Mouse (Mus musculus): ENCODE measurements around the gene Carmil2. TPM values are rescaled to one million over a fixed set of nuclear protein-coding genes. Genes with fewer than 3 reads are reported as not detected.

Gene Carmil2
- total and polyA plus RNA-seq, 3 experiments: 9.5 to 62.7 TPM; not detected in 1

DNA sequence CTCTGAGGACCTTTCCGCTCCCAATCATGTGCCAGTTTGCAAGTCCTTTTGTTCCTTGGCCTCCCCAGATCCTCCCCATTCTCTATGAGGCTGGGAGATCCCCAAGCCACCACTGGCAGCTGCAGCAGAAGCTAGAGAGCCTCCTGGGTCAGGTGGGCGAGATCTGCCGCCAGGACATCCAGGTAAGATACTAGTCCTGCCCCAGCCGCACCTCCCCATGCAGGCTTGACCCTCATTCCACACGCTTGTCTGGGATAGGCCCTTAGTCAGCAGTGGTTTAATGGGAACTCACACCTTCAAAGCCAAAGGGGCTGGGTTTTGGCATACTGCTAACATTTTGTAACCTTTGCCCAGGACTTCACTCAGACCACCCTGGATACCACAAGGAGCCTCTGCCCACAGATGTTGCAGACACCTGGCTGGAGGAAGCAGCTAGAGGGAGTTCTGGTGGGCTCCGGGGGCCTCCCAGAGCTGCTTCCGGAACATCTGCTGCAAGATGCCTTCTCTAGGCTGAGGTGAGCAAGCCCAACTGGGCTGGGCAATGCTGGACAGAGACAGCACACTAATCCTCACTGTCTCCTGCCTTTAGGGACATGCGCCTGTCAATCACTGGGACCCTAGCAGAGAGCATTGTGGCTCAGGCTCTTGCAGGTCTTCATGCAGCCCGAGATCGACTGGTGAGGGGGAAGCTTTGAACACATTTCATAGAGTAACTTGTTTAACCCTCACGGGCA is 6.5 kb downstream of the Carmil2 start:
- Histone ChIP-seq H3K9me3 (replicated peaks; ENCODE audit: insufficient read depth, low read length) (no peaks in the 10 kb centered on the region), H3K79me2 (ENCODE audit: control insufficient read depth, insufficient read depth, low read length, poor library complexity) (no peaks in the 10 kb centered on the region), H3K9ac (ENCODE audit: control insufficient read depth, low read depth, low read length, poor library complexity, severe bottlenecking) (no peak overlapping the region), H3K4me1 (ENCODE audit: control insufficient read depth in 1 of 2, insufficient read depth in 2 of 2, low read length in 2 of 2) (no peaks in the 10 kb centered on the region), H3K4me3 (ENCODE audit: control insufficient read depth in 1 of 2, insufficient read depth in 1 of 2, low read depth in 2 of 2, low read length in 2 of 2) (no peak overlapping the region), H3K27ac (ENCODE audit: control insufficient read depth, low read depth, low read length) (no peak overlapping the region), H3K27me3 (ENCODE audit: control insufficient read depth in 1 of 2, insufficient read depth in 2 of 2, low read length in 2 of 2) (no peaks in the 10 kb centered on the region), H3K36me3 (ENCODE audit: control insufficient read depth in 1 of 2, insufficient read depth in 2 of 2, low read length in 2 of 2) (no peaks in the 10 kb centered on the region; a peak in 1 of 4 replicates)
- TF ChIP-seq SIN3A (IDR thresholded peaks at IDR 0.05; ENCODE audit: low read length) (no peak), HCFC1 (IDR thresholded peaks at IDR 0.05; ENCODE audit: low read depth, low read length) (no peak), NRF1 (IDR thresholded peaks at IDR 0.05; ENCODE audit: insufficient read depth, low read depth, low read length, poor library complexity, severe bottlenecking) (no peak), TCF12 (IDR thresholded peaks at IDR 0.05; ENCODE audit: low read depth, low read length) (no peak), KAT2A (conservative IDR thresholded peaks at IDR 0.05; ENCODE audit: low read depth, low read length) (no peak), CTCF (IDR thresholded peaks at IDR 0.05 in 2 of 3, conservative IDR thresholded peaks at IDR 0.05 in 1 of 3; ENCODE audit: control insufficient read depth in 1 of 3, insufficient read depth in 1 of 3, low read depth in 2 of 3, low read length in 3 of 3, poor library complexity in 1 of 3, severe bottlenecking in 1 of 3) (no peak), ZNF384 (IDR thresholded peaks at IDR 0.05; ENCODE audit: low read depth, low read length) (no peak), USF2 (IDR thresholded peaks at IDR 0.05; ENCODE audit: borderline replicate concordance in 1 of 2, insufficient read depth in 1 of 2, low read depth in 1 of 2, low read length in 2 of 2) (no peak), E2F4 (IDR thresholded peaks at IDR 0.05; ENCODE audit: borderline replicate concordance, low read depth, low read length) (no peak), RCOR1 (IDR thresholded peaks at IDR 0.05; ENCODE audit: low read depth, low read length) (no peak), UBTF (IDR thresholded peaks at IDR 0.05; ENCODE audit: borderline replicate concordance, insufficient read depth, low read depth, low read length) (no peak)
- no peak for DNase-seq (ENCODE audit: low read depth, low spot score)

DNA sequence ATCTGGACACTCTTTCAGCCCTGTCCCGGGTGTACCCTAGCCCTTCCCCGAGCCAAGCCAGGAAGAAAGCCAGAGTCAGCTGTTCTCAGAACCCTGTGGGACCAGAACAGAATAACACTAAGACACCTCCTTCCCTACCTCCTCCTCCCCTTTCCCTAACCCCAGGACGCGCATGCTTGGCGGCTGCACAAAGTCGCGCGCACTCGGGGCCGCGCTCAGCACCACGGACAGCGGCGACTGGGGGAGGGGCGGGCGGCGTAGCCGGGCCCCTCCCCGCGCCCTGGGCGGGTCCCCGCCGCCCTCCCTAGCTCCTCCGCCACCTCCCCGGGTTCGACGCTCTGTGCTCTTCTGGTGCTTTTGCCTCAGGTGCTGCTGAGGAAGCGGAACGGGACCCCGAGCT is 7.6 kb downstream of the Carmil2 start:
- Histone ChIP-seq H3K27me3 (ENCODE audit: control insufficient read depth in 1 of 2, insufficient read depth in 2 of 2, low read length in 2 of 2) (no peaks in the 10 kb centered on the region), H3K9ac (ENCODE audit: control insufficient read depth, low read depth, low read length, poor library complexity, severe bottlenecking) (no peak overlapping the region), H3K79me2 (ENCODE audit: control insufficient read depth, insufficient read depth, low read length, poor library complexity) (no peaks in the 10 kb centered on the region), H3K4me3 (ENCODE audit: control insufficient read depth in 1 of 2, insufficient read depth in 1 of 2, low read depth in 2 of 2, low read length in 2 of 2) (no peak overlapping the region), H3K4me1 (ENCODE audit: control insufficient read depth in 1 of 2, insufficient read depth in 2 of 2, low read length in 2 of 2) (no peaks in the 10 kb centered on the region), H3K27ac (ENCODE audit: control insufficient read depth, low read depth, low read length) (no peak overlapping the region), H3K9me3 (replicated peaks; ENCODE audit: insufficient read depth, low read length) (no peaks in the 10 kb centered on the region), H3K36me3 (ENCODE audit: control insufficient read depth in 1 of 2, insufficient read depth in 2 of 2, low read length in 2 of 2) (no peaks in the 10 kb centered on the region; a peak in 1 of 4 replicates)
- DNase-seq (ENCODE audit: low read depth, low spot score): peak; percentile 42
- no peak for TF ChIP-seq MYC (IDR thresholded peaks at IDR 0.05; ENCODE audit: low read depth, low read length)
- TF ChIP-seq NRF1 (IDR thresholded peaks at IDR 0.05; ENCODE audit: insufficient read depth, low read depth, low read length, poor library complexity, severe bottlenecking): peak; percentile 51; the same call in 1 of the 2 replicates
- TF ChIP-seq TBP (IDR thresholded peaks at IDR 0.05; ENCODE audit: low read depth, low read length): no peak
- peak; percentile 67 for TF ChIP-seq MXI1 (IDR thresholded peaks at IDR 0.05; ENCODE audit: low read depth, low read length)
- TF ChIP-seq EP300 (IDR thresholded peaks at IDR 0.05; ENCODE audit: low read depth in 1 of 2, low read length in 2 of 2): no peak
- no peak for TF ChIP-seq ZC3H11A (IDR thresholded peaks at IDR 0.05; ENCODE audit: low read depth, low read length)
- no peak for TF ChIP-seq ZMIZ1 (IDR thresholded peaks at IDR 0.05; ENCODE audit: low read depth, low read length)
- no peak for TF ChIP-seq ETS1 (IDR thresholded peaks at IDR 0.05; ENCODE audit: low read depth, low read length)
- TF ChIP-seq UBTF (IDR thresholded peaks at IDR 0.05; ENCODE audit: borderline replicate concordance, insufficient read depth, low read depth, low read length): no peak
- TF ChIP-seq CHD2 (IDR thresholded peaks at IDR 0.05; ENCODE audit: low read length): no peak
- no peak for TF ChIP-seq USF2 (IDR thresholded peaks at IDR 0.05; ENCODE audit: borderline replicate concordance in 1 of 2, insufficient read depth in 1 of 2, low read depth in 1 of 2, low read length in 2 of 2)
- no peak for TF ChIP-seq RAD21 (IDR thresholded peaks at IDR 0.05; ENCODE audit: low read depth, low read length)
- TF ChIP-seq SIN3A (IDR thresholded peaks at IDR 0.05; ENCODE audit: low read length): peak; percentile 87
- no peak for TF ChIP-seq POLR2AphosphoS5 (IDR thresholded peaks at IDR 0.05; ENCODE audit: borderline replicate concordance, low read depth, low read length)

Data from MEL (cell line).